Mouse (Mus musculus) MEL (cell line): ENCODE data around the gene Prex1.

Source experiments
- CTCF ChIP-seq, 3 experiments: IDR thresholded peaks in 2 of 3; conservative IDR thresholded peaks in 1 of 3; 2 replicates each; pipeline ENCODE4 v1.5.1; 2011 to 2012; ENCODE audit warnings: low read length in 3 of 3, low read depth in 2 of 3, mild to moderate bottlenecking in 2 of 3, improper control_type of control experiment in 1 of 3, inconsistent platforms in 1 of 3, mixed read lengths in 1 of 3, moderate library complexity in 1 of 3; ENCODE audit not compliant: control insufficient read depth in 1 of 3, insufficient read depth in 1 of 3, poor library complexity in 1 of 3, severe bottlenecking in 1 of 3
- E2F4 ChIP-seq: IDR thresholded peaks from 2 replicates; pipeline ENCODE4 v1.6.1; 2011; ENCODE audit warnings: low read depth, low read length, improper control_type of control experiment, borderline replicate concordance
- EP300 ChIP-seq, 2 experiments: IDR thresholded peaks; 2 replicates each; pipeline ENCODE4 v1.6.1; 2011; ENCODE audit warnings: improper control_type of control experiment in 2 of 2, low read length in 2 of 2, low read depth in 1 of 2, mild to moderate bottlenecking in 1 of 2
- POLR2A ChIP-seq, 2 experiments: IDR thresholded peaks; 2 replicates each; pipeline ENCODE4 v1.6.1; 2011 to 2012; ENCODE audit warnings: low read length in 2 of 2, mild to moderate bottlenecking in 2 of 2, control low read depth in 1 of 2, improper control_type of control experiment in 1 of 2, low read depth in 1 of 2, moderate library complexity in 1 of 2; ENCODE audit not compliant: control insufficient read depth in 1 of 2, insufficient read depth in 1 of 2, poor library complexity in 1 of 2
- SIN3A ChIP-seq: IDR thresholded peaks from 2 replicates; pipeline ENCODE4 v1.6.1; 2012; ENCODE audit warnings: low read length, improper control_type of control experiment, inconsistent platforms
- UBTF ChIP-seq: IDR thresholded peaks from 2 replicates; pipeline ENCODE4 v1.6.1; 2012; ENCODE audit warnings: low read depth, mild to moderate bottlenecking, inconsistent platforms, low read length, improper control_type of control experiment, moderate library complexity, borderline replicate concordance; ENCODE audit not compliant: insufficient read depth
- ZC3H11A ChIP-seq: IDR thresholded peaks from 2 replicates; pipeline ENCODE4 v1.6.1; 2012; ENCODE audit warnings: low read depth, mild to moderate bottlenecking, inconsistent platforms, low read length, improper control_type of control experiment
- ZNF384 ChIP-seq: IDR thresholded peaks from 2 replicates; pipeline ENCODE4 v1.6.1; 2012; ENCODE audit warnings: low read depth, mild to moderate bottlenecking, inconsistent platforms, low read length, improper control_type of control experiment

- TF ChIP-seq E2F4 (no peak), SIN3A (no peak), CTCF (IDR thresholded peaks at IDR 0.05 in 2 of 3, conservative IDR thresholded peaks at IDR 0.05 in 1 of 3; ENCODE audit: control insufficient read depth in 1 of 3, insufficient read depth in 1 of 3, low read depth in 2 of 3, low read length in 3 of 3, poor library complexity in 1 of 3, severe bottlenecking in 1 of 3) (no peak), EP300 (IDR thresholded peaks at IDR 0.05; ENCODE audit: low read depth in 1 of 2, low read length in 2 of 2) (no peak), ZNF384 (no peak), UBTF (no peak), ZC3H11A (no peak), POLR2A (IDR thresholded peaks at IDR 0.05; ENCODE audit: control insufficient read depth in 1 of 2, insufficient read depth in 1 of 2, low read depth in 1 of 2, low read length in 2 of 2, poor library complexity in 1 of 2) (no peak)
Observed at GRCm38 (mm10) chr2:166601420-166601819, 112.2 kb downstream of the Prex1 start.
